Mouse (Mus musculus): ENCODE measurements around the gene Fscn1. TPM values are rescaled to one million over a fixed set of nuclear protein-coding genes. Genes with fewer than 3 reads are reported as not detected.
A peak's percentile ranks its signal among the peaks of the same experiment; 100 is the strongest.

Gene Fscn1
- total RNA-seq, 1 experiment from 2014 or later = 62.0 TPM

- peak; percentile 82 for DNase-seq
These were observed 24.4 kb upstream of the Fscn1 start for GRCm38 (mm10) chr5:142935642-142936335.

- peak; percentile 87 for DNase-seq
These were observed 23.8 kb upstream of the Fscn1 start for GRCm38 (mm10) chr5:142936336-142936719.

- DNase-seq = peak; percentile 47
These were observed 22.0 kb upstream of the Fscn1 start for GRCm38 (mm10) chr5:142937956-142938727.

- DNase-seq = no peak
These were observed 19.8 kb upstream of the Fscn1 start for GRCm38 (mm10) chr5:142940393-142940792.

- peak; percentile 62 for DNase-seq
These were observed 15.0 kb upstream of the Fscn1 start for GRCm38 (mm10) chr5:142944979-142945682.

- no peak for DNase-seq
These were observed 12.7 kb upstream of the Fscn1 start for GRCm38 (mm10) chr5:142947460-142947859.

GRCm38 (mm10) chr5:142949580-142949979 is 10.6 kb upstream of the Fscn1 start:
- no peak for DNase-seq

- DNase-seq = peak; percentile 88
These were observed 9.7 kb upstream of the Fscn1 start for GRCm38 (mm10) chr5:142950405-142950804.

- DNase-seq = no peak
These were observed 6.5 kb upstream of the Fscn1 start for GRCm38 (mm10) chr5:142953641-142954040.

GRCm38 (mm10) chr5:142956956-142957703 is 3.0 kb upstream of the Fscn1 start:
- no peak for DNase-seq

GRCm38 (mm10) chr5:142958464-142958863 is 1.7 kb upstream of the Fscn1 start:
- no peak for DNase-seq

GRCm38 (mm10) chr5:142959156-142959555 is 987 bp upstream of the Fscn1 start:
- DNase-seq = no peak

- DNase-seq = peak; percentile 45
These were observed 680 bp downstream of the Fscn1 start for GRCm38 (mm10) chr5:142960775-142961271.

- DNase-seq = peak; percentile 28
These were observed 1.3 kb downstream of the Fscn1 start for GRCm38 (mm10) chr5:142961398-142961880.

GRCm38 (mm10) chr5:142961881-142962443 is 1.8 kb downstream of the Fscn1 start:
- peak; percentile 77 for DNase-seq

- DNase-seq = no peak
These were observed 2.4 kb downstream of the Fscn1 start for GRCm38 (mm10) chr5:142962444-142962961.

- peak; percentile 76 for DNase-seq
These were observed 3.0 kb downstream of the Fscn1 start for GRCm38 (mm10) chr5:142963003-142963704.

- peak; percentile 64 for DNase-seq
These were observed 3.8 kb downstream of the Fscn1 start for GRCm38 (mm10) chr5:142963705-142964494.

GRCm38 (mm10) chr5:142964650-142965049 is 4.5 kb downstream of the Fscn1 start:
- no peak for DNase-seq

GRCm38 (mm10) chr5:142968411-142968810 is 8.3 kb downstream of the Fscn1 start:
- no peak for DNase-seq
